Mouse (Mus musculus): Measurements from ENCODE around the gene Lypd9. TPM values are rescaled to one million over a fixed set of nuclear protein-coding genes. Genes with fewer than 3 reads are reported as not detected.
"Not testable (repeated sequence)": the region's sequence is repeated elsewhere in the genome, so short reads cannot be mapped to it uniquely, and the experiment has no call there.

Lypd9 gene
- polyA plus RNA-seq (2014; fragmentation: Nextera tagmentation; extraction: Ambion mirVana) = not detected in 2 replicates

DNA sequence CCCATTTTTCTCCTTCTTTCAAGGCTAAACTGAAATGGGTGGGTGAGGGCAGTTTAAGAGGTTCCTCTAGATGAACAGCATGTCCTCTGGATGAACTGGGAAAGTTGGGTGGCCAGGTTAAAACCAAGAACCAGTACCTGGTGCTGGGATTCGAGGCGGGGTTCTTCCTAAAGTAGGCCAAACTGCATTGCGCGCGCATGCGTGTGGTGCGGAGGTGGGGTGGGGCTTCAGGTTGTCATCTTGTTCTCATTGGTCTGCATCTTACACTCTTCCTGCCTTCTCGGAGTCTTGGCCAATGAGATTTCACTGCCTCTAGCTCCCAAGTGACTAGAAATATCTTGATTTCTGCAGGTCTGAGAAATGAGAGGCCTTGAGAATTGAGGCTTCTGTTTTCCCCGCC lies at the start of gene Lypd9:
Lypd9 (minus strand) TSS at position 165 of the 400 bp plus-strand sequence.
- H3K27ac ChIP-seq (ENCODE audit: low read depth, low read length) = no peak within 1 kb of the TSS
- no peak within 1 kb of the TSS for H3K9ac ChIP-seq (ENCODE audit: low read length)
- ATAC-seq (ENCODE audit: low FRiP score) (no peak), DNase-seq (ENCODE audit: low spot score, missing footprints) (no peak)
- no peak within 1 kb of the TSS for H3K4me2 ChIP-seq
- WGBS = 94% methylated on average over 9 of the region's 9 CpGs
- no peaks in the 10 kb centered on the region for H3K4me1 ChIP-seq (ENCODE audit: control insufficient read depth, insufficient read depth, low read length)
- H3K4me3 ChIP-seq (ENCODE audit: low read depth, low read length) = no peak within 1 kb of the TSS
- no peaks in the 10 kb centered on the region for H3K36me3 ChIP-seq (ENCODE audit: control insufficient read depth, insufficient read depth, low read length)
- no peaks in the 10 kb centered on the region for H3K27me3 ChIP-seq (ENCODE audit: control insufficient read depth, insufficient read depth, low read length)
- no peaks in the 10 kb centered on the region; the same call in 1 of the 2 replicates for H3K9me3 ChIP-seq (ENCODE audit: control insufficient read depth, low read length)

- H3K4me1 ChIP-seq (ENCODE audit: control insufficient read depth, insufficient read depth, low read length); H3K9me3 ChIP-seq (ENCODE audit: control insufficient read depth, low read length); DNase-seq (ENCODE audit: low spot score, missing footprints); ATAC-seq (ENCODE audit: low FRiP score); H3K4me2 ChIP-seq; H3K27ac ChIP-seq (ENCODE audit: low read depth, low read length); H3K9ac ChIP-seq (ENCODE audit: low read length); H3K27me3 ChIP-seq (ENCODE audit: control insufficient read depth, insufficient read depth, low read length); H3K4me3 ChIP-seq (ENCODE audit: low read depth, low read length); H3K36me3 ChIP-seq (ENCODE audit: control insufficient read depth, insufficient read depth, low read length): not testable (repeated sequence)
Observed at GRCm38 (mm10) chr11:58502472-58502871, 49.7 kb upstream of the Lypd9 start, which contains the start of gene Olfr331. Gene Olfr331 (minus strand): TSS chr11:58502572.

DNA sequence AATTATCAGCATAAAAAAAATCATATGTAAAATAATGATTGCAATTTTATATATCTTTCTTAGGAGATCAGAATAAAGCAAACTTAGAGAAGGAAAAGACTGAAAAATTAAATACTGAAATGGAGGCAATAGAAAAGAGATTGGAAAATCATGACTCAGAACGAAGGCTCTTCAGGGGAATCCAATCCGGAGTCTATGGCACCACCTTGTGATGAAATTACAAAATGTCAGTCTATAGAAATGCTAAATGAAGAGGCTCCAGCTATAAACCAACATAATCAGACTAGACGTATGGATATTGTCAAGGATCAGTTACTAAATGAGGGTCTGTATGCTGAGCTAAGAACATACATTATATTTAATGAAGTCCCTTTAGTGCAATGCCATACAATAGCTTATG lies 46.6 kb upstream of the Lypd9 start:
- Histone ChIP-seq H3K27ac (ENCODE audit: low read depth, low read length) (no peak overlapping the region), H3K9ac (ENCODE audit: low read length) (no peak overlapping the region), H3K4me2 (no peak overlapping the region), H3K9me3 (ENCODE audit: control insufficient read depth, low read length) (no peaks in the 10 kb centered on the region), H3K27me3 (ENCODE audit: control insufficient read depth, insufficient read depth, low read length) (no peaks in the 10 kb centered on the region), H3K36me3 (ENCODE audit: control insufficient read depth, insufficient read depth, low read length) (no peaks in the 10 kb centered on the region), H3K4me1 (ENCODE audit: control insufficient read depth, insufficient read depth, low read length) (no peaks in the 10 kb centered on the region), H3K4me3 (ENCODE audit: low read depth, low read length) (no peak overlapping the region)
- no peak for ATAC-seq (ENCODE audit: low FRiP score)
- DNase-seq (ENCODE audit: low spot score, missing footprints) = no peak
- 68% methylated on average over 3 of the region's 3 CpGs for WGBS

DNA sequence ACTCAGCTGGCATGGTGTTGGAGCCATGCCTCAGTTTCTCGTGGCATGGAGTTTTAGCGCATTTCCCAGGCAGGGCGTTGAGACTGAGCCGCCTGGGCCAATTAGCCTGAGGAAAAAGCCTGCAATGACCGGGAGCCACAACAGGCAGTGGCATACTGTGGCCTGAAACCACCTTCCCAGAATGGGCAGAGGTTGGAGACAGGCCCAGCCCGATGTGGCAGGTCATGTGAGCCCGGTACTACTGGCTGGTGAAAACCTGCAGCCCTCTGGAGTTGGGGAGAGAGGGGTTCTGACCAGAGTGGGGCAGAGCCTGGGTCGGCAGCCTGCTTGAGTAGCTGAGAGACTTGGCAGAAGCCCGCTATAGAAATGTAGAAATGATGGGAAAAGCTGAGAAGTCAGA lies 46.0 kb upstream of the Lypd9 start:
- no peak overlapping the region for H3K9ac ChIP-seq (ENCODE audit: low read length)
- H3K4me3 ChIP-seq (ENCODE audit: low read depth, low read length) = no peak overlapping the region
- no peaks in the 10 kb centered on the region for H3K9me3 ChIP-seq (ENCODE audit: control insufficient read depth, low read length)
- no peak overlapping the region for H3K4me2 ChIP-seq
- 85% methylated on average over 9 of the region's 9 CpGs for WGBS
- H3K36me3 ChIP-seq (ENCODE audit: control insufficient read depth, insufficient read depth, low read length) = no peaks in the 10 kb centered on the region
- no peaks in the 10 kb centered on the region for H3K27me3 ChIP-seq (ENCODE audit: control insufficient read depth, insufficient read depth, low read length)
- DNase-seq (ENCODE audit: low spot score, missing footprints) = no peak
- no peak for ATAC-seq (ENCODE audit: low FRiP score)
- no peak overlapping the region for H3K27ac ChIP-seq (ENCODE audit: low read depth, low read length)
- H3K4me1 ChIP-seq (ENCODE audit: control insufficient read depth, insufficient read depth, low read length) = no peaks in the 10 kb centered on the region

DNA sequence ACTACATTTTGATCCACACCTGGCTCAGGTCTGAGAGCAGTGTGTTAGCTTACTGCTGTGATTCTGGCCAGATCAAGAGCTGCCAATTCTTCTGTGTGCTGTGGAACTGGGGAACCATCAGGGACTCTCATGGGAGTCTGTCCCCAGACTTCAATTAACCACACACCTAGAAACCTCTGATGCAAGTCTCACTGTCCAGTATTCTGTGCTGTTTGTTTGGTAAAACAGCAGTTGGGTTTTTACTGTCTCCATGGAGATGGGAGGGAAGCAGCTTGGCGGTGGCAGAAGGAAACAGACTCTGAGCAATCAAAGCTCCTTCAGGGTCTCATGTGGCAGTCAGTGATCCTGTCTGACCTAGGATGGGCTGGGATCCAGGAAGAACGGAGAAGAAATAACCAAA lies 39.7 kb upstream of the Lypd9 start, which contains the start of gene Olfr332:
Olfr332 (minus strand) TSS at position 101 of the 400 bp plus-strand sequence.
- H3K4me3 ChIP-seq (ENCODE audit: low read depth, low read length) = no peak within 1 kb of the TSS
- H3K4me1 ChIP-seq (ENCODE audit: control insufficient read depth, insufficient read depth, low read length) = no peaks in the 10 kb centered on the region
- no peak within 1 kb of the TSS for H3K9ac ChIP-seq (ENCODE audit: low read length)
- H3K9me3 ChIP-seq (ENCODE audit: control insufficient read depth, low read length) = no peaks in the 10 kb centered on the region
- no peaks in the 10 kb centered on the region for H3K27me3 ChIP-seq (ENCODE audit: control insufficient read depth, insufficient read depth, low read length)
- no peak within 1 kb of the TSS for H3K4me2 ChIP-seq
- H3K36me3 ChIP-seq (ENCODE audit: control insufficient read depth, insufficient read depth, low read length) = no peaks in the 10 kb centered on the region
- no peak for DNase-seq (ENCODE audit: low spot score, missing footprints)
- WGBS = 75% methylated on average over 2 of the region's 2 CpGs
- no peak for ATAC-seq (ENCODE audit: low FRiP score)
- H3K27ac ChIP-seq (ENCODE audit: low read depth, low read length) = no peak within 1 kb of the TSS

DNA sequence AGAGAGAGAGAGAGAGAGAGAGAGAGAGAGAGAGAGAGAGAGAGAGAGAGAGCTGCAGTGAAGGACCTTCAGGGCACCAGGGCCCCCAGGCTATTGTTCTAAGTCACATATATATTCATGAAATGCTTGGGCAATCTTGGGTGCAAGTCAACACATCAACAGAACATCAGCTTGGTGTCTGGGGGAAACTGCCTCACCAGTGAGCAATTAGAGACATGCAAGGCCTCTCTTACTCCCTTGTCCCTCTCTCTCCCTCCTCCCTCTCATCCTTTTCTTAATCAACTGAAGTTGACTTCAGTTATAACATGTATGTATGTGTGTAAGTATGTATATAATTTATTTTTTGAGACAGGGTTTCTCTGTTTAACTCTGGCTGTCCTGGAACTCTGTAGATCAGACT lies 9.4 kb upstream of the Lypd9 start, which contains the start of gene Olfr30:
Olfr30 (minus strand) TSS at position 101 of the 400 bp plus-strand sequence.
- no peaks in the 10 kb centered on the region for H3K4me1 ChIP-seq (ENCODE audit: control insufficient read depth, insufficient read depth, low read length)
- no peaks in the 10 kb centered on the region for H3K9me3 ChIP-seq (ENCODE audit: control insufficient read depth, low read length)
- no peak within 1 kb of the TSS for H3K9ac ChIP-seq (ENCODE audit: low read length)
- no peaks in the 10 kb centered on the region for H3K36me3 ChIP-seq (ENCODE audit: control insufficient read depth, insufficient read depth, low read length)
- H3K4me2 ChIP-seq = no peak within 1 kb of the TSS
- no peak for ATAC-seq (ENCODE audit: low FRiP score)
- no peak for DNase-seq (ENCODE audit: low spot score, missing footprints)
- H3K27ac ChIP-seq (ENCODE audit: low read depth, low read length) = no peak within 1 kb of the TSS
- no peaks in the 10 kb centered on the region for H3K27me3 ChIP-seq (ENCODE audit: control insufficient read depth, insufficient read depth, low read length)
- H3K4me3 ChIP-seq (ENCODE audit: low read depth, low read length) = no peak within 1 kb of the TSS

DNA sequence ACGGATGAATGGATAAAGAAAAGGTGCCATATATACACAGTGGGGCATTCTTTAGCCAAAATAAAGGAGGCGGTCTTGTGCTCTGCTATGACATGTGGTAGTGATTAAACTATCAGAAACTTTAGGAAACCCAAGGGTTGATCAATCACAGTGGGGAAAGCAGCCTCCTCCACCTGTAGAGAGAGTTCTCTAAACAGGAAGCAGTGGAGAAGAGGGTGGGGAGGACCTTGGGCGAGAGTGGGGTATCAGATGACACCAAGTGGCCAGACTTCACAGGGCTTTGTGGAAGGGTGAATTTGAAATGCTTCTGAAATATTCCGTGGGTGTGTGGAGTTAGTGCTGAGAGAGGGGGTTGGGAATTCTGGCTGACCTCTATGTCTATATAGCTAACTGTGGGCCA lies 869 bp upstream of the Lypd9 start:
- ATAC-seq (ENCODE audit: low FRiP score) (no peak), DNase-seq (ENCODE audit: low spot score, missing footprints) (no peak)
- Histone ChIP-seq H3K4me1 (ENCODE audit: control insufficient read depth, insufficient read depth, low read length) (no peaks in the 10 kb centered on the region), H3K9me3 (ENCODE audit: control insufficient read depth, low read length) (no peaks in the 10 kb centered on the region; the same call in 1 of the 2 replicates), H3K27ac (ENCODE audit: low read depth, low read length) (no peak overlapping the region), H3K4me2 (no peak overlapping the region), H3K4me3 (ENCODE audit: low read depth, low read length) (no peak overlapping the region), H3K9ac (ENCODE audit: low read length) (no peak overlapping the region), H3K27me3 (ENCODE audit: control insufficient read depth, insufficient read depth, low read length) (no peaks in the 10 kb centered on the region), H3K36me3 (ENCODE audit: control insufficient read depth, insufficient read depth, low read length) (no peaks in the 10 kb centered on the region)
- 70% methylated on average over 4 of the region's 4 CpGs for WGBS

DNA sequence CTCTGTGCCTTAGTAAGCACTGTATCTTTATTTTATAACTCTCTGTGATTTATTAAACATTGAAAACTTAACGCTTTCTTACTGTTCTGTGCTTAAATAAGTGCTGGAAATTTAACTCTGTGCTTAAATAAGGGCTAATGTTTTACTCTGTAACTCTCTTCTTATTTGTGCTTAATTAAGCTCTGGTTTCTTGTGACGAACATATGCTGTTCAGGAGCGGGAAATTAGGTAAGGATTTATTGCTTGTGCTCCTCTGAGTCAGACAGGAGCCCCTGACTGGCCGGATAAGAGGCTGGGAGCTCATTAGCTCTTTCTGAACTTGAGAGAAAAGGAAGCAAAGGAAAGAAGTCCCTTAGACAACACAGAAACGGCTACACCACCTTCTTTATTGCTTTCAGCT lies 14.9 kb downstream of the Lypd9 start:
- DNase-seq (ENCODE audit: low spot score, missing footprints) = no peak
- Histone ChIP-seq H3K9ac (ENCODE audit: low read length) (no peak overlapping the region), H3K9me3 (ENCODE audit: control insufficient read depth, low read length) (no peaks in the 10 kb centered on the region), H3K27me3 (ENCODE audit: control insufficient read depth, insufficient read depth, low read length) (no peaks in the 10 kb centered on the region), H3K27ac (ENCODE audit: low read depth, low read length) (no peak overlapping the region), H3K4me2 (no peak overlapping the region), H3K4me1 (ENCODE audit: control insufficient read depth, insufficient read depth, low read length) (no peaks in the 10 kb centered on the region), H3K4me3 (ENCODE audit: low read depth, low read length) (no peak overlapping the region), H3K36me3 (ENCODE audit: control insufficient read depth, insufficient read depth, low read length) (no peaks in the 10 kb centered on the region)
- WGBS = 75% methylated on average over 5 of the region's 5 CpGs
- no peak for ATAC-seq (ENCODE audit: low FRiP score)

GRCm38 (mm10) chr11:58432259-58432658 lies 20.5 kb downstream of the Lypd9 start, which contains the start of gene Gm12253:
Gene Gm12253 (plus strand): TSS chr11:58432559.
- H3K4me3 ChIP-seq (ENCODE audit: low read depth, low read length) = no peak within 1 kb of the TSS
- no peak for DNase-seq (ENCODE audit: low spot score, missing footprints)

More at GRCm38 (mm10) chr11:58432259-58432658, 20.5 kb downstream of the Lypd9 start, which contains the start of gene Gm12253:
- Histone ChIP-seq H3K27me3 (ENCODE audit: control insufficient read depth, insufficient read depth, low read length) (no peaks in the 10 kb centered on the region), H3K4me1 (ENCODE audit: control insufficient read depth, insufficient read depth, low read length) (no peaks in the 10 kb centered on the region), H3K9ac (ENCODE audit: low read length) (no peak within 1 kb of the TSS), H3K9me3 (ENCODE audit: control insufficient read depth, low read length) (no peaks in the 10 kb centered on the region), H3K36me3 (ENCODE audit: control insufficient read depth, insufficient read depth, low read length) (no peaks in the 10 kb centered on the region), H3K27ac (ENCODE audit: low read depth, low read length) (no peak within 1 kb of the TSS), H3K4me2 (no peak within 1 kb of the TSS)
- 88% methylated on average over 3 of the region's 3 CpGs for WGBS
- ATAC-seq (ENCODE audit: low FRiP score) = no peak

Data from midbrain, embryonic 11.5 days (tissue).